In genomic region chr15:77823634-77824033, GRCm38 (mm10) we compare ENCODE assay signal across 12 mouse cellular contexts. TPM values are rescaled to one million over a fixed set of nuclear protein-coding genes. Genes with fewer than 3 reads are reported as not detected.
DNase-seq lines count a peak whose midpoint lies in the region; ATAC-seq and TF ChIP-seq lines count a peak whose summit lies in the region.
"Had no signal": no experiment of that assay in that cellular context is flagged by ENCODE, and none has a peak within 500 bp of the region (broad histone marks: within the 10 kb centered on the region; RNA-seq: fewer than 3 reads in every experiment).

No protein-coding gene starts in this region.

- no peak for DNase-seq in forebrain, embryonic 14.5 days (ENCODE audit: low spot score)
- DNase-seq in limb, embryonic 10.5 days (ENCODE audit: low spot score), result no peak
- DNase-seq in liver, postnatal 0 days, result no peak
- no peak for DNase-seq in left cerebral cortex, postnatal 14 days (ENCODE audit: low spot score in 2 of 2)
- no peak for DNase-seq in ovary, postnatal 14 days (ENCODE audit: low spot score)
- DNase-seq: thymus, postnatal 25 days had no signal

- intact Hi-C loops in left cerebral cortex, postnatal 14 days (cut with DNase I), result no loop called here

- no peak for TF ChIP-seq EP300 in liver, postnatal 0 days (IDR thresholded peaks at IDR 0.05; ENCODE audit: low read depth)

- WGBS in forebrain, embryonic 14.5 days, result 83% methylated on average over 3 of the region's 3 CpGs
- 69% methylated on average over 3 of the region's 3 CpGs for whole genome bisulfite sequencing in forebrain, embryonic 15.5 days
- WGBS in limb, embryonic 12.5 days, result 60% methylated on average over 3 of the region's 3 CpGs
- WGBS in limb, embryonic 10.5 days, result 82% methylated on average over 3 of the region's 3 CpGs
- WGBS in embryonic facial prominence, embryonic 12.5 days, result 69% methylated on average over 3 of the region's 3 CpGs
- WGBS in liver, postnatal 0 days (ENCODE audit: insufficient replicate concordance), result 67% methylated on average over 3 of the region's 3 CpGs

- H3K9me3 ChIP-seq in forebrain, embryonic 14.5 days (replicated peaks; ENCODE audit: control insufficient read depth, low read length), result no peaks in the 10 kb centered on the region
- H3K9me3 ChIP-seq in forebrain, embryonic 15.5 days, result no peaks in the 10 kb centered on the region
- no peaks in the 10 kb centered on the region for H3K9me3 ChIP-seq in limb, embryonic 12.5 days
- H3K9me3 ChIP-seq in limb, embryonic 10.5 days (replicated peaks), result no peaks in the 10 kb centered on the region
- H3K9me3 ChIP-seq in embryonic facial prominence, embryonic 12.5 days, result no peaks in the 10 kb centered on the region
- no peaks in the 10 kb centered on the region for H3K9me3 ChIP-seq in liver, postnatal 0 days (ENCODE audit: low read length)
- H3K9me3 ChIP-seq: neural tube, embryonic 12.5 days had no signal

- H3K27me3 ChIP-seq in forebrain, embryonic 14.5 days (replicated peaks; ENCODE audit: control insufficient read depth, insufficient read depth, low read length), result no peaks in the 10 kb centered on the region
- no peaks in the 10 kb centered on the region for H3K27me3 ChIP-seq in forebrain, embryonic 15.5 days
- H3K27me3 ChIP-seq in limb, embryonic 12.5 days, result no peaks in the 10 kb centered on the region
- H3K27me3 ChIP-seq in limb, embryonic 10.5 days (ENCODE audit: low read depth, poor library complexity, severe bottlenecking), result no peaks in the 10 kb centered on the region
- no peaks in the 10 kb centered on the region for H3K27me3 ChIP-seq in embryonic facial prominence, embryonic 12.5 days
- H3K27me3 ChIP-seq in liver, postnatal 0 days (ENCODE audit: insufficient read depth, low read length), result no peaks in the 10 kb centered on the region
- H3K27me3 ChIP-seq: neural tube, embryonic 12.5 days had no signal

- no peak overlapping the region for H3K4me3 ChIP-seq in forebrain, embryonic 14.5 days (ENCODE audit: low read depth, low read length)
- H3K4me3 ChIP-seq in forebrain, embryonic 15.5 days, result no peak overlapping the region
- no peak overlapping the region for H3K4me3 ChIP-seq in limb, embryonic 12.5 days (replicated peaks)
- no peak overlapping the region for H3K4me3 ChIP-seq in limb, embryonic 10.5 days
- H3K4me3 ChIP-seq in embryonic facial prominence, embryonic 12.5 days, result no peak overlapping the region
- H3K4me3 ChIP-seq in liver, postnatal 0 days (ENCODE audit: low read depth, low read length), result no peak overlapping the region
- H3K4me3 ChIP-seq: neural tube, embryonic 12.5 days had no signal

- no peak for ATAC-seq in forebrain, embryonic 14.5 days
- ATAC-seq in forebrain, embryonic 15.5 days (replicated peaks), result no peak
- no peak for ATAC-seq in limb, embryonic 12.5 days (ENCODE audit: insufficient number of reproducible peaks, insufficient read depth, low FRiP score, low TSS enrichment, low read depth)
- no peak for ATAC-seq in embryonic facial prominence, embryonic 12.5 days (ENCODE audit: insufficient number of reproducible peaks, insufficient read depth, low FRiP score, low TSS enrichment)
- ATAC-seq in liver, postnatal 0 days, result no peak
- ATAC-seq: CD4-positive, CD25-positive, alpha-beta regulatory T cell, adult 4 months; hindbrain, embryonic 16.5 days had no signal

- no peak for TF ChIP-seq CTCF in liver, postnatal 0 days (IDR thresholded peaks at IDR 0.05; ENCODE audit: low read depth)

- no peaks in the 10 kb centered on the region for H3K36me3 ChIP-seq in forebrain, embryonic 14.5 days (ENCODE audit: control insufficient read depth, insufficient read depth, low read length)
- no peaks in the 10 kb centered on the region for H3K36me3 ChIP-seq in forebrain, embryonic 15.5 days
- no peaks in the 10 kb centered on the region for H3K36me3 ChIP-seq in limb, embryonic 12.5 days
- H3K36me3 ChIP-seq in limb, embryonic 10.5 days, result 0 out of 2 replicates have a peak, but pooled peaks cover 9% of the 10 kb centered on the region
- H3K36me3 ChIP-seq in embryonic facial prominence, embryonic 12.5 days, result no peaks in the 10 kb centered on the region
- peaks cover 22% of the 10 kb centered on the region for H3K36me3 ChIP-seq in liver, postnatal 0 days (replicated peaks; ENCODE audit: insufficient read depth, low read length)
- H3K36me3 ChIP-seq: neural tube, embryonic 12.5 days had no signal

- H3K4me2 ChIP-seq in forebrain, embryonic 14.5 days (ENCODE audit: low read length), result no peak overlapping the region
- no peak overlapping the region for H3K4me2 ChIP-seq in forebrain, embryonic 15.5 days (replicated peaks)
- no peak overlapping the region for H3K4me2 ChIP-seq in limb, embryonic 12.5 days
- no peak overlapping the region for H3K4me2 ChIP-seq in embryonic facial prominence, embryonic 12.5 days (replicated peaks)
- no peak overlapping the region for H3K4me2 ChIP-seq in liver, postnatal 0 days (ENCODE audit: low read depth, low read length)
- H3K4me2 ChIP-seq: neural tube, embryonic 12.5 days had no signal

- no peak overlapping the region for H3K9ac ChIP-seq in forebrain, embryonic 14.5 days (ENCODE audit: low read length)
- no peak overlapping the region for H3K9ac ChIP-seq in forebrain, embryonic 15.5 days (replicated peaks)
- H3K9ac ChIP-seq in limb, embryonic 12.5 days (replicated peaks), result no peak overlapping the region
- H3K9ac ChIP-seq in embryonic facial prominence, embryonic 12.5 days, result no peak overlapping the region
- peak overlapping the region; percentile 40; the same call in 1 of the 2 replicates for H3K9ac ChIP-seq in liver, postnatal 0 days (replicated peaks)
- H3K9ac ChIP-seq: neural tube, embryonic 12.5 days had no signal

- H3K4me1 ChIP-seq in forebrain, embryonic 14.5 days (ENCODE audit: control insufficient read depth, insufficient read depth, low read length), result peaks cover 12% of the 10 kb centered on the region
- peaks cover 31% of the 10 kb centered on the region for H3K4me1 ChIP-seq in forebrain, embryonic 15.5 days
- peaks cover 63% of the 10 kb centered on the region for H3K4me1 ChIP-seq in limb, embryonic 12.5 days (replicated peaks)
- peaks cover 61% of the 10 kb centered on the region for H3K4me1 ChIP-seq in limb, embryonic 10.5 days
- H3K4me1 ChIP-seq in embryonic facial prominence, embryonic 12.5 days, result peaks cover 51% of the 10 kb centered on the region
- peaks cover 81% of the 10 kb centered on the region for H3K4me1 ChIP-seq in liver, postnatal 0 days (ENCODE audit: insufficient read depth)

- 0 out of 2 replicates have a peak overlapping the region, but pooled peaks have one; percentile 18 for H3K27ac ChIP-seq in forebrain, embryonic 14.5 days (ENCODE audit: low read depth, low read length)
- H3K27ac ChIP-seq in forebrain, embryonic 15.5 days (replicated peaks), result no peak overlapping the region
- H3K27ac ChIP-seq in limb, embryonic 12.5 days, result peak overlapping the region; percentile 3; the same call in 1 of the 2 replicates
- H3K27ac ChIP-seq in limb, embryonic 10.5 days, result no peak overlapping the region
- H3K27ac ChIP-seq in embryonic facial prominence, embryonic 12.5 days, result peak overlapping the region; percentile 42; the same call in 1 of the 2 replicates
- peak overlapping the region; percentile 85 for H3K27ac ChIP-seq in liver, postnatal 0 days (ENCODE audit: low read depth)
- H3K27ac ChIP-seq: neural tube, embryonic 12.5 days had no signal

RNA-seq across cellular contexts. Expression of gene Myh9, which starts 18.3 kb away (rescaled TPM):
- 10.8 and 14.6 TPM in 2 replicates for polyA plus RNA-seq in forebrain, embryonic 14.5 days (2014; fragmentation: Nextera tagmentation; extraction: Ambion mirVana)
- polyA plus RNA-seq in forebrain, embryonic 15.5 days (2015; fragmentation: Nextera tagmentation; extraction: Ambion mirVana), result 12.3 and 12.4 TPM in 2 replicates
- polyA plus RNA-seq in limb, embryonic 12.5 days (2016; fragmentation: Nextera tagmentation; extraction: Ambion mirVana), result 40.0 and 43.1 TPM in 2 replicates
- polyA plus RNA-seq in limb, embryonic 10.5 days (2016; fragmentation: Nextera tagmentation; extraction: Ambion mirVana), result 30.6 and 39.2 TPM in 2 replicates
- 37.3 and 37.9 TPM in 2 replicates for polyA plus RNA-seq in embryonic facial prominence, embryonic 12.5 days (2016; fragmentation: Nextera tagmentation; extraction: Ambion mirVana)
- 17.7 and 22.4 TPM in 2 replicates for polyA plus RNA-seq in liver, postnatal 0 days (2015; fragmentation: Nextera tagmentation; extraction: Ambion mirVana)
- 10 to 100 TPM; 70.3 to 73.8 TPM for total RNA-seq in left cerebral cortex, postnatal 14 days (2021)

Comparison
In these comparisons a context has a peak if more than half of its experiments do, and no peak if none do; other contexts are left out.
1. H3K27ac ChIP-seq: peak in forebrain, embryonic 14.5 days (single experiment), limb, embryonic 12.5 days (single experiment), embryonic facial prominence, embryonic 12.5 days (single experiment) and liver, postnatal 0 days (single experiment); none in forebrain, embryonic 15.5 days (single experiment) and limb, embryonic 10.5 days (single experiment).